Mouse (Mus musculus) liver, embryonic 16.5 days (tissue): ENCODE measurements around the gene Trem1. TPM values are rescaled to one million over a fixed set of nuclear protein-coding genes. Genes with fewer than 3 reads are reported as not detected.

Experiments used
- ATAC-seq: fragments of 200-750 bp; cut with Nextera tagmentation; 2 replicates; pipeline ENCODE4 v1.8.0; 2017; ENCODE audit warnings: low read depth, mild to moderate bottlenecking, moderate number of reproducible peaks, moderate library complexity
- H3K27ac ChIP-seq: fragments of 300-500 bp; sonication (generic); 2 replicates; pipeline ENCODE4 v1.5.1; 2014; ENCODE audit warnings: mild to moderate bottlenecking, low read length
- H3K27me3 ChIP-seq: fragments of 300-500 bp; sonication (generic); 2 replicates; pipeline ENCODE4 v1.6.1; 2014; ENCODE audit warnings: low read depth, low read length, mixed read lengths; ENCODE audit not compliant: control insufficient read depth, insufficient read depth
- H3K36me3 ChIP-seq: fragments of 300-500 bp; sonication (generic); 2 replicates; pipeline ENCODE4 v1.6.1; 2014; ENCODE audit warnings: mild to moderate bottlenecking; ENCODE audit not compliant: control insufficient read depth, insufficient read depth
- H3K4me1 ChIP-seq: fragments of 300-500 bp; sonication (generic); 2 replicates; pipeline ENCODE4 v1.6.1; 2014; ENCODE audit warnings: low read depth, low read length, mixed read lengths; ENCODE audit not compliant: control insufficient read depth
- H3K4me2 ChIP-seq: fragments of 300-500 bp; sonication (generic); 2 replicates; pipeline ENCODE4 v1.6.1; 2014; ENCODE audit warnings: low read depth, low read length, mixed read lengths
- H3K4me3 ChIP-seq: fragments of 300-500 bp; sonication (generic); 2 replicates; pipeline ENCODE4 v1.5.1; 2014; ENCODE audit warnings: low read depth, mild to moderate bottlenecking, low read length
- H3K9ac ChIP-seq: fragments of 300-500 bp; sonication (generic); 2 replicates; pipeline ENCODE4 v1.6.1; 2014; ENCODE audit warnings: low read depth, low read length
- H3K9me3 ChIP-seq: fragments of 300-500 bp; sonication (generic); replicated peaks from 2 replicates; pipeline ENCODE4 v1.6.1; 2016; ENCODE audit warnings: low read length; ENCODE audit not compliant: control insufficient read depth
- WGBS: fragments of 180-500 bp; shearing (Covaris S2); extraction: QIAGEN DNeasy Blood & Tissue Kit; methylation state at CpG from one replicate; pipeline ENCODE4 v1.1.7; 2014; ENCODE audit not compliant: insufficient replicate concordance; 5-methylcytosine and 5-hydroxymethylcytosine counted together
- polyA plus RNA-seq: library from polyadenylated mRNA; unstranded; fragments of >200 nt; fragmentation: Nextera tagmentation; extraction: Ambion mirVana; gene quantifications from 2 replicates; pipeline ENCODE4 v1.2.1, GENCODE M21; 2015

Gene Trem1
- polyA plus RNA-seq, 1 experiment from 2014 or later = 1.6 TPM

DNA sequence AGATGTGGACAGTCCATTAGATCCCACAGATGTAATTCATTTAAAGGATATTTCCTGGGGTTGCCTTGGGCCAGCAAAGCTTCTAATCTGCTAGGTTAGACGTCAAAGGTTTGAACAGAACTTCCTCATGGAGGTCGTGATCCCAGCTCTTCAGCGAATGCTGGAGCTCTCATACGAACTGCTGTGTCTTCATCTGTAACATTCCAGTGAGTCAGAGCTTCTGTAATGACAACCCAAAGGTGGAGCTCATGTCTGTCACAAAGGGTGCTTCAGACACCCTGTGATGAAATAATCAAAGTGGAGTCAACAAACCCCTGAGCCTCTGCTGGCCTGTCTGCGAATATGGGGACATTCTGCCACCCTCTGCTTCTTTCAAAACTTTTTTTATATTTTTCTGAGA, 2.0 kb downstream of the Trem1 start:
- Histone ChIP-seq H3K4me1 (no peaks in the 10 kb centered on the region), H3K4me2 (0 out of 2 replicates have a peak overlapping the region, but pooled peaks have one; percentile 4), H3K27ac (no peak overlapping the region), H3K9ac (no peak overlapping the region), H3K36me3 (no peaks in the 10 kb centered on the region), H3K27me3 (no peaks in the 10 kb centered on the region), H3K4me3 (no peak overlapping the region), H3K9me3 (no peaks in the 10 kb centered on the region)
- no peak for ATAC-seq
- 51% methylated on average over 5 of the region's 5 CpGs for WGBS

DNA sequence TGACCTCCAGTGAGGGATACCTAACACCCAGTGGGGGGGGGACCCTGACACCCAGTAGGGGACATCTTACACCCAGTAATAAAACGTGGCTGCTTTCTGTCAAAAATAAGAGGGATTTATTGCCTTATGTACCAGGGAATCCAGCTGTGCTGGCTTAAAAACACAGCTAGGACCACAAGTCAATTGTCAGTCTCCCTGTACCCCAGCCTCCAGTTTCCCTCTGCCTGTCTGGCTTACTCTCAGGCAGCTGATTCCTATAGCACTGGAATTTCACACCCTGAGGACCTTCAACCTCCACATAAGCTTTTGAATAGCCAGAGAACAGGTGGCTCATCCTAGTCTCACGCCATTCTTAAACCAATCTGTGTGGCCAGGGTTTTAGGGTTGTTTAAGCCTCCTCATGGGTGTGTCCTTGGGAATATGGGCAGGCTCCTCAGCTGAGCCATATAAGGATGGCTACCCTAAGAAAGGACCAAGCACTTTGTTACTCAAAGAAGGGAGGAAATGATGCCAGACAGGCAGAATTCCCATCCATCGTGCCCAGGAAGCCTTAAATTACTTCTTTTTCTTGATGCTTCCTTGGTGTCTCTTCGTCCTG, 3.3 kb downstream of the Trem1 start:
- H3K36me3 ChIP-seq = no peaks in the 10 kb centered on the region

DNA sequence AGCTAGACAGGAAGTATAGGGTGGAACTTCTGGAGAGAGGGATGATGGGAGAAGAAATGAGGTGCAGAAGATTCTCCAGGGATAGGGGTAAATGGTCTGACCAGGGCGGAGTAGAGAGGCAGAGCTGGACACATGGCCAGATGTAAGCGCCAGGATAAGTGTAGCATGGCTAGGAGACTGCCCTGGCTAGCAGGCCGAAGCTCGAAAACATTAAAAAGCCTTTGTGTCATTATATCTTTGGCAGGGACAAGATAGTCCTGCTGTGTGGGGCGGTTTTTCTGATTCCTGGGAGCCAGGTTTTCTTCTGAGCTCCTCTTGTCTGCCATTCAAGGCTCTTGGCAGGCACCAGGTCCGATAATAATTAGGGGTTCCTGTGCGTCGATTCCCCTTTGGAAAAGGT, 5.1 kb downstream of the Trem1 start:
- H3K27ac ChIP-seq = no peak overlapping the region
- WGBS = 70% methylated on average over 8 of the region's 8 CpGs
- H3K27me3 ChIP-seq = no peaks in the 10 kb centered on the region
- no peaks in the 10 kb centered on the region for H3K9me3 ChIP-seq
- H3K4me1 ChIP-seq = no peaks in the 10 kb centered on the region
- no peak overlapping the region for H3K4me2 ChIP-seq
- no peaks in the 10 kb centered on the region for H3K36me3 ChIP-seq
- H3K9ac ChIP-seq = no peak overlapping the region
- H3K4me3 ChIP-seq = no peak overlapping the region
- no peak for ATAC-seq

More for the DNA sequence above, 3.3 kb downstream of the Trem1 start:
- Histone ChIP-seq H3K4me2 (no peak overlapping the region), H3K4me3 (no peak overlapping the region), H3K9me3 (no peaks in the 10 kb centered on the region), H3K27ac (no peak overlapping the region), H3K9ac (no peak overlapping the region), H3K27me3 (no peaks in the 10 kb centered on the region), H3K4me1 (no peaks in the 10 kb centered on the region)
- no peak for ATAC-seq
- WGBS = 30% methylated on average over 4 of the region's 4 CpGs

DNA sequence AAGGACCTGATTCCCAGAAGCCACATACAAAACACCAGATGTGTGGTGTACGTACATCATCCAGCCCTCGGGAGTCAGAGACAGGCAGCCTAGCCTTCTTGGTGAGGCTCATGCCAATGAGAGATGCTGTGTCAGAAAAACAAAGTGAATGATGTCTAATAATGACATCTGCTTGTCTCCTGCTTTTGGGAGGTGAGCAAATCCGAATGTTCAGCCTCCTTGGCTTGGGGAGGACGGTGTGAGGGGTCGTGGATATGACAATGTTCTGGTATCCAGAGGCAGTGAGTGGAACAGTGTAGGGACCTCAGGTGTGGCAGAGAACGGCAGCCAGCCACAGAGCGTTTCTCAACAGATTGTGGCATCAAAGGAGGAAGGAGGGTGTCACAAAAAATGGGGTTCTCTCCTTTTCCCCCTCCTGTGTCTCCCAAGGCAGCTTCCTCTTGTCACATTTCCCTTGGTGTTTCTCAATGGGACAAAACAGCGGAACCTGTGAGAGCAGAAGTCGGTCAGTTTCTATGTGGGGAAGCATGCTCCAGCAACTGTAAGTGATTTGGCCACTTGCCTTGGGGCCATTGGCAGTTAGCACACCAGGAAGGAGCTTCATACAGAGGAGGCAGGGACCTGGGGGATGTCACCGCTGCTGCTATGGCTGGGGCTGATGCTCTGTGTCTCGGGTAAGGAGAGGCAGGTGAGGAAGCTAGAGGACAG, 14.8 kb downstream of the Trem1 start, which contains the start of gene Trem3:
Gene Trem3, plus strand, starts transcription at position 557 of the 708 bp plus-strand sequence.
- Histone ChIP-seq H3K27me3 (no peaks in the 10 kb centered on the region), H3K27ac (no peak within 1 kb of the TSS), H3K9me3 (no peaks in the 10 kb centered on the region), H3K4me1 (no peaks in the 10 kb centered on the region), H3K36me3 (no peaks in the 10 kb centered on the region), H3K4me2 (no peak within 1 kb of the TSS), H3K9ac (no peak within 1 kb of the TSS), H3K4me3 (peak within 1 kb of the TSS; percentile 9)
- no peak; the same call in 1 of the 2 replicates for ATAC-seq
- WGBS = 50% methylated on average over 11 of the region's 11 CpGs

DNA sequence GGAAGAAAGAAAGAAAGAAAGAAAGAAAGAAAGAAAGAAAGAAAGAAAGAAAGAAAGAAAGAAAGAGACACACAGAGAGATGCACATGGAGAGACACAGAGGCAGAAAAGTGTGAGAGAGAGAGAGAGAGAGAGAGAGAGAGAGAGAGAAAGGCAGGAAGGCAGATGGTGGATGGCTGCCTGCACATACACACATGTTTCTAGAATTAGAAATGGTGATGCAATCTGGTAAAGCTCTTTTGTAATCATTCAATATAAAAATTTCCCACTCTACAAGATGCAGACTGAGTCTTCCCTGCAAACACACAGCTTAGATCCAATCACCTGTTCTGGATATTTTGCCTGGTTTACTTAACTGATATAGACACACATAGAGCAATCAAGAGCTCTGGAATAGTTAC, 16.5 kb downstream of the Trem1 start:
- H3K36me3 ChIP-seq = no peaks in the 10 kb centered on the region
- no peaks in the 10 kb centered on the region for H3K4me1 ChIP-seq
- H3K4me3 ChIP-seq = 0 out of 2 replicates have a peak overlapping the region, but pooled peaks have one; percentile 8
- no peak for ATAC-seq
- no peak overlapping the region for H3K9ac ChIP-seq
- no peak overlapping the region for H3K4me2 ChIP-seq
- no peak overlapping the region for H3K27ac ChIP-seq
- no peaks in the 10 kb centered on the region for H3K27me3 ChIP-seq
- H3K9me3 ChIP-seq = no peaks in the 10 kb centered on the region

DNA sequence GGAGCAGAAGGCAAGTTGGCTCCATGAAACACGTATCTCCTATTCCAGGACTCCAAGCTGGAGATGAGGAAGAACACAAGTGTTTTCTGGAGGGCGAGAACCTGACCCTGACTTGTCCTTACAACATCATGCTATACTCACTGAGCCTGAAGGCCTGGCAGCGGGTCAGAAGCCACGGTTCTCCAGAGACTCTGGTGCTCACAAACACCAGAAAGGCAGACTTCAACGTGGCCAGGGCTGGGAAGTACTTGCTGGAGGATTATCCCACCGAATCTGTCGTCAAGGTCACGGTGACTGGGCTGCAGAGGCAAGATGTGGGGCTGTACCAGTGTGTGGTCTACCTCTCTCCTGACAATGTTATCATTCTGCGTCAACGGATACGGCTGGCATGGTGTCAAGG, 16.9 kb downstream of the Trem1 start:
- no peaks in the 10 kb centered on the region for H3K36me3 ChIP-seq
- no peaks in the 10 kb centered on the region for H3K27me3 ChIP-seq
- 61% methylated on average over 11 of the region's 11 CpGs for WGBS
- H3K9me3 ChIP-seq = no peaks in the 10 kb centered on the region
- no peak overlapping the region for H3K27ac ChIP-seq
- ATAC-seq = no peak
- 0 out of 2 replicates have a peak overlapping the region, but pooled peaks have one; percentile 8 for H3K4me3 ChIP-seq
- H3K9ac ChIP-seq = no peak overlapping the region
- H3K4me1 ChIP-seq = no peaks in the 10 kb centered on the region
- H3K4me2 ChIP-seq = no peak overlapping the region

DNA sequence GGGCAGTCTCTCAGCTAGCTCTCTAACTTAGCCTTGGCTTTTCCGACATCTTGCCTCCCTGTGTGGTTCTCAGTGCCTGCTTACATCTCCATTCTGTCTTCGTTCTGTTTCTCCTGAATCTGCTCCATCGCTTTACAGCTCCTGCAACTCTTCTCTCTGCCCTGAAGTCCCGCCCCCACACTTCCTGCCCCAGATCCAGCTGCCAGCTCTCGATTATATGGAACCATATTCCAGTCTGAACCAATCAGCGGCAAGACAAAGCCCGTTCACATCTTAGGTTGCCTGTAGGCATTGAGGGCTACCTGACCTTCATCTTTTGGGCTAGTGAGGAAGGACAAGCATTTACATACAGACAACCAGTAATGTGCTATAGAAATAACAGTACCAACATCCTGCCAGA, 18.1 kb downstream of the Trem1 start:
- Histone ChIP-seq H3K9ac (no peak overlapping the region), H3K9me3 (no peaks in the 10 kb centered on the region), H3K4me2 (no peak overlapping the region), H3K27me3 (no peaks in the 10 kb centered on the region), H3K27ac (no peak overlapping the region), H3K4me3 (no peak overlapping the region), H3K36me3 (no peaks in the 10 kb centered on the region), H3K4me1 (no peaks in the 10 kb centered on the region)
- 69% methylated on average over 7 of the region's 7 CpGs for WGBS
- no peak for ATAC-seq

DNA sequence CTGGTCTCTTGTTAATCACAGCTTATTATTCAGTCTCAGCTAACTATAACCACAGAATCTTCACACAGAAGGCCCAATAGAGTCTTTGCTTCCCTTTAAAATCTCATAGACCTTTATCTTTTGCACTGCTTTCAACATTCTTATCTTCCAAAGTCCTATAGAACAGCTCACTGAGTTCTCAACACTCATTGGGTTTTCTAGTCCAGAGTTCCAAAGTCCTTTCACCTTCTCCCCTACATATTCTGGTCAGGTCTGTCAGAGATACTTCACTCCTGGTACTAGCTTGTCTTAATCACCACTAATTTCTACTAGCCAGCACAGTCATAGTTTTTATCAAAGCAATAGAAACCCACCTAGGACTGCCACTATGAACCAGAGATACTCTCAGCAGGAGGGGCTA, 24.0 kb downstream of the Trem1 start:
- no peak for ATAC-seq
- Histone ChIP-seq H3K4me3 (no peak overlapping the region), H3K4me2 (no peak overlapping the region), H3K9ac (no peak overlapping the region), H3K9me3 (no peaks in the 10 kb centered on the region), H3K4me1 (no peaks in the 10 kb centered on the region), H3K27me3 (no peaks in the 10 kb centered on the region), H3K27ac (no peak overlapping the region), H3K36me3 (no peaks in the 10 kb centered on the region)

DNA sequence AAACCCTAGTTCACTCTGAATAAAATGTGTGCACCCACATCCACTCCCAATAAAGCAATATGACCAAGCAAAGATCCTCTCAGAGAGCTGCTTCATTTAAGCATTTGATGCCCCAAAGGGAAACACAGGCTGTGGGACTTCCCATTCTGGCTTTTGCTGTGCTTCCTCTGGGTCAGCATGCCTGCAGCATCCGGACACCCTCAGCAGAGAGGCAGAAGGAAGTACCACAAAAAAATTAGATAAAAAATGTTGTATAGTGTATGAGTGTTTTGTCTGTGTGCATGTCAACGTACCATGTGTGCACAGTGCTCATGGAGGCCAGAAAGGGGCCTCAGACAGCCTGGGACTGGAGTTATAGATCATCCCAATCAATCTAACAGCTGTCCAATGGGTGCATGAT, 29.3 kb downstream of the Trem1 start:
- no peaks in the 10 kb centered on the region for H3K36me3 ChIP-seq

More for the DNA sequence above, 29.3 kb downstream of the Trem1 start:
- Histone ChIP-seq H3K9me3 (no peaks in the 10 kb centered on the region), H3K4me1 (peaks cover 15% of the 10 kb centered on the region), H3K4me3 (no peak overlapping the region), H3K4me2 (no peak overlapping the region), H3K9ac (no peak overlapping the region), H3K27me3 (no peaks in the 10 kb centered on the region), H3K27ac (no peak overlapping the region)
- WGBS = 25% methylated on average over 2 of the region's 2 CpGs
- ATAC-seq = no peak
